Comparison of ENCODE assay signal across 8 mouse cellular contexts in the genomic region with DNA sequence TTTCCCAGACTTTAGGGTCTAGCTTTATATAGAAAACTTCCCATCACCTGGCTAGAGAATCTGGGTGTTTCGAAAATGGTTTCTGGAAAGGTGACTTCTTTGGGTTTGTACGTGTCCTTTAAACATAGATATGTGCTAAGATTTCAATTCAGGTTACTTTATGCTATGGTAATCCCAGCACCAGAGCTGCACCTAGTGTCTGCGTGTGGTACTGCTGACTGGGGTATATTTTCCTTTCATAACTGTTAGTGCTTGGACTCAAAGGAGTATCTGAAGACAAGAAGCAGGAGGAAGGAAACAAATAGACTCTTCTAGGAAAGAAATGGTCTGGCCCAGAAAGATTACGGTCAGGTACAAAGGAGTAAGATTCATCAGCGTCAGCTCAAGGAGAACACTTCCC. TPM values are rescaled to one million over a fixed set of nuclear protein-coding genes. Genes with fewer than 3 reads are reported as not detected.
DNase-seq lines count a peak whose midpoint lies in the region; ATAC-seq lines count a peak whose summit lies in the region.

No protein-coding gene starts in this region.

- no peak overlapping the region for H3K4me3 ChIP-seq in heart, embryonic 11.5 days (ENCODE audit: low read depth, low read length)
- H3K4me3 ChIP-seq in forebrain, embryonic 16.5 days (replicated peaks; ENCODE audit: low read length), result no peak overlapping the region

- H3K27ac ChIP-seq in heart, embryonic 11.5 days (ENCODE audit: low read depth, low read length), result no peak overlapping the region
- no peak overlapping the region for H3K27ac ChIP-seq in forebrain, embryonic 16.5 days (ENCODE audit: low read length)

- no peak for ATAC-seq in heart, embryonic 11.5 days (replicated peaks; ENCODE audit: insufficient number of reproducible peaks, low FRiP score, low TSS enrichment)
- no peak for ATAC-seq in forebrain, embryonic 16.5 days

- no peaks in the 10 kb centered on the region for H3K4me1 ChIP-seq in heart, embryonic 11.5 days (ENCODE audit: control insufficient read depth, insufficient read depth, low read length)
- peaks cover under 1% of the 10 kb centered on the region; the same call in 1 of the 2 replicates for H3K4me1 ChIP-seq in forebrain, embryonic 16.5 days (replicated peaks; ENCODE audit: control insufficient read depth, insufficient read depth, low read length)

- no peaks in the 10 kb centered on the region for H3K9me3 ChIP-seq in heart, embryonic 11.5 days (replicated peaks; ENCODE audit: control insufficient read depth, low read length)
- no peaks in the 10 kb centered on the region for H3K9me3 ChIP-seq in forebrain, embryonic 16.5 days (ENCODE audit: control insufficient read depth, low read length)

- 73% methylated on average over 5 of the region's 5 CpGs for WGBS in heart, embryonic 11.5 days (ENCODE audit: insufficient replicate concordance)
- WGBS in forebrain, embryonic 16.5 days, result 79% methylated on average over 5 of the region's 5 CpGs

- H3K27me3 ChIP-seq in heart, embryonic 11.5 days (ENCODE audit: control insufficient read depth, insufficient read depth, low read length), result no peaks in the 10 kb centered on the region
- no peaks in the 10 kb centered on the region for H3K27me3 ChIP-seq in forebrain, embryonic 16.5 days (replicated peaks; ENCODE audit: control insufficient read depth, insufficient read depth, low read length)

- H3K9ac ChIP-seq in heart, embryonic 11.5 days (ENCODE audit: low read depth, low read length), result no peak overlapping the region
- H3K9ac ChIP-seq in forebrain, embryonic 16.5 days (replicated peaks; ENCODE audit: low read depth, low read length), result no peak overlapping the region

- no peaks in the 10 kb centered on the region for H3K36me3 ChIP-seq in heart, embryonic 11.5 days (ENCODE audit: control insufficient read depth, insufficient read depth, low read length)
- H3K36me3 ChIP-seq in forebrain, embryonic 16.5 days (ENCODE audit: control insufficient read depth, insufficient read depth), result no peaks in the 10 kb centered on the region

- H3K4me2 ChIP-seq in heart, embryonic 11.5 days, result no peak overlapping the region
- H3K4me2 ChIP-seq in forebrain, embryonic 16.5 days (ENCODE audit: low read length), result no peak overlapping the region

- peak; percentile 45 to 52 for DNase-seq in heart, adult 18-20 months
- peak; percentile 66 for DNase-seq in 416B (ENCODE audit: low read depth)
- peak; percentile 44 for DNase-seq in R1 (ENCODE audit: low read depth, low spot score)
- DNase-seq in lung, postnatal 10 days, result peak; percentile 63
- no peak for DNase-seq in right cerebral cortex, postnatal 4 days
- DNase-seq in layer of hippocampus, postnatal 14 days (ENCODE audit: low spot score in 2 of 2), result no peak

RNA-seq across cellular contexts. Expression of a gene that starts 37.9 kb away (rescaled TPM):
- 10 to 100 TPM; 12.8 to 28.5 TPM for total RNA-seq in heart, adult 18-20 months (2021)
- 7.2 and 13.3 TPM in 2 replicates for polyA plus RNA-seq in heart, embryonic 11.5 days (2014; fragmentation: Nextera tagmentation; extraction: Ambion mirVana)
- total RNA-seq in layer of hippocampus, postnatal 14 days (2021), result under 1 TPM; 0.72 to 0.88 TPM
- polyA plus RNA-seq in forebrain, embryonic 16.5 days (2015; fragmentation: Nextera tagmentation; extraction: Ambion mirVana), result not detected in 2 replicates

RNA-seq across cellular contexts. Expression of a gene that starts 48.4 kb away (rescaled TPM):
- 100 to 1,000 TPM; 145 to 223 TPM for total RNA-seq in heart, adult 18-20 months (2021)
- polyA plus RNA-seq in heart, embryonic 11.5 days (2014; fragmentation: Nextera tagmentation; extraction: Ambion mirVana), result 65.0 and 75.3 TPM in 2 replicates
- total RNA-seq in layer of hippocampus, postnatal 14 days (2021), result 1 to 10 TPM; 7.3 to 7.9 TPM
- polyA plus RNA-seq in forebrain, embryonic 16.5 days (2015; fragmentation: Nextera tagmentation; extraction: Ambion mirVana), result 12.2 and 16.5 TPM in 2 replicates

RNA-seq across cellular contexts. Expression of a gene that starts 49.3 kb away (rescaled TPM):
- total RNA-seq in heart, adult 18-20 months (2021), result 10 to 100 TPM; 31.3 to 34.7 TPM
- polyA plus RNA-seq in heart, embryonic 11.5 days (2014; fragmentation: Nextera tagmentation; extraction: Ambion mirVana), result 97.9 and 117 TPM in 2 replicates
- total RNA-seq in layer of hippocampus, postnatal 14 days (2021), result 100 to 1,000 TPM; 107 to 114 TPM
- 203 and 225 TPM in 2 replicates for polyA plus RNA-seq in forebrain, embryonic 16.5 days (2015; fragmentation: Nextera tagmentation; extraction: Ambion mirVana)

Comparison
In these comparisons a context has a peak if more than half of its experiments do, and no peak if none do; other contexts are left out.
1. DNase-seq: peak in heart, adult 18-20 months (2 of 2), 416B (single experiment), R1 (single experiment) and lung, postnatal 10 days (single experiment); none in right cerebral cortex, postnatal 4 days (single experiment) and layer of hippocampus, postnatal 14 days (0 of 2).
2. RNA of a gene that starts 37.9 kb away (total RNA-seq): 12.8 to 28.5 TPM in heart, adult 18-20 months; 0.72 to 0.88 TPM in layer of hippocampus, postnatal 14 days; every median in the first group is over 4 times any median in the second.
3. RNA of a gene that starts 48.4 kb away (total RNA-seq): 145 to 223 TPM in heart, adult 18-20 months; 7.3 to 7.9 TPM in layer of hippocampus, postnatal 14 days; every median in the first group is over 10 times any median in the second.